Mouse (Mus musculus) frontal cortex, adult (tissue): ENCODE data around the gene Nrros.

Experiments used
- ATAC-seq: cut with Nextera tagmentation; 2 replicates; pipeline ENCODE4 v1.9.2; 2017; ENCODE audit warnings: mild to moderate bottlenecking, moderate library complexity, mixed read lengths; ENCODE audit not compliant: low TSS enrichment

Nrros gene

DNA sequence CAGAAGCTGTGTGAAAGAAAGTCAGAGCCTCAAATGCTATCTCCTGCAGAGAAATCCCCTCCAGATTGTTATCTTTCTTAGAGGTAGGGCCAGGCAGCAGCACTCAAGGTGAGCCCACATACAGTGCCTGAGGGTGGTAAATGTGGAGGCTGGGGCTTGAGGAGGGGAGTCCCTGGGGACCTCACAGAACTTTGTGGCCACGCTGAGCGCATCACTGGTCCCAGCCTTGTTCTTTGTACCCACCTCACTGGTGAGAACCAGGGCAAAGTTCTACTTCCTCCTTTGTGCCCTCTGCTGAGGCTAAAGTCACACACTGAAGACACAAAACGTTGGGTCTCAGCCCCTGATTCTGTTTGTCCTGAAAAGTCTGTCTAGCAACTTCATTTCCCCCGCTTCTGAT, 2.0 kb downstream of the Nrros start:
- no peak for ATAC-seq

- ATAC-seq = no peak
These were observed 4.6 kb downstream of the Nrros start for GRCm38 (mm10) chr16:32160742-32161323.

GRCm38 (mm10) chr16:32158966-32159365, 6.4 kb downstream of the Nrros start:
- ATAC-seq = no peak

DNA sequence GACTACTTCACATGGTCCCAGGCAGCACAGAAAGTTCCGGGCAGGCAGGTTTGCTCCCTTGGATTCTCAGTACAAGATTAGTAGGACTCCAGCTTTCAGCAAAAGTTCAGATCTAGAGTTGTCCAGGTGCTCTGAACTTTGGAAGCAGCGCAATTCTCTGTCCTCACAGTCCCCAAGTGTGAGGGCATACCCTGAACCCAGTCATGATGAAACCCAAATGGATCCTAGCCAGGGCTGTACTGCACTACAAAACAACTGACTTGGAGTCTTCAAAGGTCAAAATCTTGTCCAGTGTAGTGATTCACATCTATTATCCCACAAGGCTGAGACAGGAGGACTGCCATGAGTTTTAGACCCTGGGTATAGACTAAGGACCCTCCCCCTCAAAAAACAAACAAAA, 8.0 kb downstream of the Nrros start:
- no peak for ATAC-seq

DNA sequence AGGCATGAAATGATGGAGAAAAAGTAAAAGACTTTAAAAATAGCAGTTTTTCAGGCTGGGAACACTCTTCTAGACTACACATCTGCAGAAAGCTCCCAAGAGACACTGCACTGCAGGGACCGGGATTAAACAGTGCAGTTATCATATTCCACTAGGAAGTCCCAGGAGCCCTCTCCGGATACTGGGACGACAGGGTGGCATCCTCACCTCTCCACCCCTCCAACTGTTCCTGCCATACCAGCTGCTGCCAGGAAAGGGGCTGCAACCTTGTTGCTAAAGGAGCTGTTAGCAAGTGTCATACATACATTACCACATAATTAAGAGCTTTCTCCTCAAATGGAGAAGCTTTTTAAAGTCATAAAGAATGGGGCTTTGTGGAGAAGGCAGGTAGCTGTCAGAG, 8.7 kb downstream of the Nrros start:
- ATAC-seq = peak; percentile 18; the same call in 1 of the 2 replicates

GRCm38 (mm10) chr16:32154437-32154836, 11.0 kb downstream of the Nrros start:
- peak; percentile 85 for ATAC-seq

- ATAC-seq = peak; percentile 20; the same call in 1 of the 2 replicates
These were observed 11.4 kb downstream of the Nrros start for GRCm38 (mm10) chr16:32153976-32154375.

- ATAC-seq = no peak
These were observed 17.7 kb downstream of the Nrros start for GRCm38 (mm10) chr16:32147589-32148207.

DNA sequence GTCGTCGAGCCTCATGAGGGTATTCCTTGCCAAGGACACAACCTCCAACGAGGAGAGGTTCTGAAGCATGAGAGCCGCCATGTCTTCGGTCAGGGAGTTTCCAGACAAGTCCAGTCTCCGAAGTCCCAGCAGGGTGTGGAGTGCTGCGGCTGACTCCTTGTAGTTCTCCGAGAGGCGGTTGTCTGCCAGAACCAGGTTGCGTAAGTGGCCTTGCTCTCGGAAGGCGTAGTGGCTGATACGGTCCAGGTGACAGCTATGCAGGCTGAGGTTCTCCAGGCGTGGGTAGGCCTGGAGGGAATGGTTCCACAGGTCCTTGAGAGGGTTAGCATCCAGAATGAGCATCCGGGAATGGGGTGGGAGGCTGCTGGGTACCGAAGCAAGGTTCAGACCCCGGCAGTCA, 20.8 kb downstream of the Nrros start:
- no peak for ATAC-seq

DNA sequence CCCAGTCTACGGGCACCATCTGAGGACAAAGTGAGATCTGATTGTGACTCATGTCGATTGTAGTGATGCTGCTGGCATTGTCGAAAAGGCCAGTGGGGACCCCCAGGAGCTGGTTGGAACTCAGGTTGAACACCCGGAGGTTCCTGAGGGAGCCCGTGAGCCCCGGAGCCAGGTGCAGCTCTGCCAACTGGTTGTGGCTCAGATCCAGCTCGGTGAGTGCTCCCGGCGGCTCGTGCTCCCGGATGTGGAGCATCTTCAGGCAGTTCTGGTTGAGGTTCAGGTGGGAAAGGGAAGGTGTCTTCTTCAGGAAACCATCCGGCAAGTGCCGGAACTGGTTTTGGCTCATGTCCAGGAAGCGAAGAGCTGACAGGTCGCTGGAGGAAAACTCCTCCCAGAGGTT, 21.6 kb downstream of the Nrros start:
- ATAC-seq = no peak

DNA sequence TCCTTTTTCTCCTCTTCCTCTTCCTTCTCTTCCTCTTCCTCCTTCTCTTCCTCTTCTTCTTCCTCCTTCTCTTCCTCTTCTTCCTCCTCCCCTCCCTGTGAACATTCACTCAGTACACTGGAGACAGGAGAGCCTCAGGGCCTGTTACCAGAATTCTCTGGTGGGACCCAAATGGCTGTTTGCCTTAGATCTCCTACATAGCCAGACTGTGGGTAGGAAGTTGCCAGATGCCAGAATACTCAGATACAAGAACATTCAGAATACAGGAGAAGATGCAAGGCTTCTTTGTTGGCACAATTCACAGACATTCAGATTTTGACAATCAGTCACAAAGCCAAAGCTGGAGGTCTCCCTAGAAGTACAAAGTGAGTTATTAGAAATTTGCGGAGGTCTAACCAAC, 26.4 kb downstream of the Nrros start:
- ATAC-seq = peak; percentile 74; the same call in 1 of the 2 replicates

DNA sequence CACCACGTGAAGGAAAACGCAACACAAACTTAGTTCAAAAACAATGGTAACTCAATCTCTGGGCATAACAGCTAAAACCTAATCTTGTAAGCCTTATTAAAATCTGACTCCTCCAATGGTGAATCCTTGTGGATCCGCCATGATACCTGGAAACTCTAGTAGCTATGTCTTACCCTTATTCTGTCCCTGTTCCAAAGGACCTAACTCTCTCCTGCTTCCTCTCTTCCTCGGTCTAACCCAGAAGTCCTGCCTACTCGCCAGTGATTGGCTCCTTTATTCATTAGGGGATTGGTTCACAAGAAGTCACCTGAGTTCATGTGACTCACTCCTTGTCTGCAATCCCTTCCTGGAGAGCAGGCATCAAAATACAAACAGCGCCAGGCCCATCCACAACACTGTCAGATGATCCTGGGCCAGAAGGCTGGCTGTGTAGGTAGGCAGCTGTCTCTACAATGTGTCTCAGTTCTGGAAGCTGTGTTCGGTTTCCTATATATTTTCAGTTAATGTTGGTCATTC, 29.5 kb downstream of the Nrros start:
- no peak for ATAC-seq

DNA sequence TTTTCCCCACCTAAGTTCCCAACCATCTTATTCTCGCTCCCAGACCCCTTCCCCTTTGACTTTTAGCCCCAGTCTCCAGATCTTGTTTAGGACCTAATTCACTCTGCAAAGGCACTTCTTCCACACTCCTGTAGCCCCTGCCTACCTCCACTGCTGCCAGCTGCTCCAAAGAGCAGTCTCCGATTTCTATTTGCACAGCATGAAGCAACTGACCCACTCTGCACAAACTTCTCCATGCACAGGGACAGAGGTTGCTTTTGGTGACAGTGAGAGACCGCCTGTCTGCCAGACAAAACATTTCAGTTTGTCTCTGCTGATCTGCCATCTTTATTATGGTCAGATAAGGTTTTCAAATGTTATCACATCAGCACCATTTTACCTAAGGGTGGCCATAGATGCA, 32.2 kb downstream of the Nrros start:
- ATAC-seq = no peak

DNA sequence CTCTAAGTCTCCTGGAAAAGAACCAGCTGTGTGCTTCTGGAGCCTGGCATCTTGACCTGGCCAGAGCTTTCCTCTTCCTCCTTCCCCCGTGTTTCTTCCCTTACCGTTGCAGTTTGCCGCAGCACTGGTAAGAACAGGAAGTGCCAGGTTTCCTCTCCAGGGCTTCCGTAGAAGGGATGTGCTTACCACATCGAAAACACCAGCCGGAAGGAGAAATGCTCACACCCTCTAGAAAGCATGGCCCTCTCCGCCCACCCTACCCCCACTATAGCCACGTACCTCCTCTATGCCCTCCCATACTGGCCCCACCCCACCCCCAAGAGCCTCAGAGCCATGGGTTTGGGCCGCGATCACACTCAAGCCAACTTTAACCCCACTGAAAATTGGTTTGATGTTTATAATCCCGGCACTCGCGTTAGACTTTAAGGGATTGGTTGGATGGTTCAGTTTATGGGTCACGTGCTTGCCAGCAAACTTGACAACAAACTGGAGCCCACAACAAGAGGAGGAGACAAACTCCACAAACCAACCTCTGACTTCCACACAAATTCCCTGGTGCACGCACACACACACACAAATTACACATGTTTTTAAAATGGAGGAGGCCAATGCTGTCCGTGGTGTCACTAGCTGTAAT, 35.1 kb downstream of the Nrros start:
- ATAC-seq = no peak

- ATAC-seq = no peak
These were observed 35.8 kb downstream of the Nrros start for GRCm38 (mm10) chr16:32129449-32130189.

DNA sequence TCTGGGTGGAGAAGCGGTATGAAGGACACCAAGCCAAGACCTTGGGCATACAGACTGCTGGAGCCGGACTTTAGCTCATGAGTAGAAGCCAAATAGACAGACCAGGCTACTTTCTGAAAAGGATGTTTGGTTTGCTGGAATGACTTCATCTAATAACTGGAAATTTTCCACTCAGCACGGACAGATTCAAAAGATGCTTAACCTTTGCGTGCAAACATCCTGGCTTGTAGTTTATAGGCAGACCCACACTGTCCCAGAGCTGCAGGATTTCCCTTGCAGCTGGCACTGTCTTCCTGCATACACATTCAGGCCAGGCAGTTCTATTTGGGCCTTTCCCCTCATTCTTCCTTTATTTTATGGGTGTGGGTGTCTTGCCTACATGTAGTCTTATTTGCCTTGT, 38.3 kb downstream of the Nrros start:
- ATAC-seq = no peak

DNA sequence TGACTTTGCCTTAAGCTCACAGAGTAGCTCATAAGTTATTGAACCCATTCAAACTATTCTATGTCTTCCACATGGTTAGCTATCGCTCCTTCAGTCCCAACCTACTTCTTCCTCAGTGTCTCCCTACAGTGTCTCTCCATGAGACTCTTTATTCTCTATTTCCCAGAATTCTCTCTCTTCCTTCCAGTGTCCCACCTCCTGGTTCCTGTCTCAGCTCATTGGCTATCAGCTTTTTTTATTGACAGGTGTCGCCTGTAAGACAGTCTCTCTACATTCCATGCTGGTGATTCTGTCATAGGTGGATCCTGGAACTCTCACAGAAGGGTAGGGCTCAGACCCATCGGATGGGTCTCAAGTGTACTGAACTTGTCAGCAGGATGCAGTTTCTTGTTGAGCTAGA, 40.0 kb downstream of the Nrros start:
- no peak for ATAC-seq

GRCm38 (mm10) chr16:32124444-32125335, 40.7 kb downstream of the Nrros start:
- ATAC-seq = no peak

DNA sequence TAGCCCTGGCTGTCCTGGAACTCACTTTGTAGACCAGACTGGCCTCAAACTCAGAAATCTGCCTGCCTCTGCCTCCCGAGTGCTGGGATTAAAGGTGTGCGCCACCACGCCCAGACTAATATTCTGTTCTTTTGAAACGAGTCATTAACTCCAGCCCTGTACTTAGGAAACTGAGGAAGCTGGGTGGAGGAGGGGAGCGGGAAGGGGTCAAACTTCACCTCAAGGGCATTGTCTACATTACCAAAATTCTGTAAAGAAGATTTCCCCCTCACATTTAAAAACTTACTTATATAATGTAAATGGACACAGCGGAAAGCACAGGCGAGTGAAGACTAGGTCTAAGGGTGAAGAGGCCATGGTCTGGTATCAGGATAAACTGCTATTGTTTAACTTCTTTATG, 41.4 kb downstream of the Nrros start:
- no peak for ATAC-seq

DNA sequence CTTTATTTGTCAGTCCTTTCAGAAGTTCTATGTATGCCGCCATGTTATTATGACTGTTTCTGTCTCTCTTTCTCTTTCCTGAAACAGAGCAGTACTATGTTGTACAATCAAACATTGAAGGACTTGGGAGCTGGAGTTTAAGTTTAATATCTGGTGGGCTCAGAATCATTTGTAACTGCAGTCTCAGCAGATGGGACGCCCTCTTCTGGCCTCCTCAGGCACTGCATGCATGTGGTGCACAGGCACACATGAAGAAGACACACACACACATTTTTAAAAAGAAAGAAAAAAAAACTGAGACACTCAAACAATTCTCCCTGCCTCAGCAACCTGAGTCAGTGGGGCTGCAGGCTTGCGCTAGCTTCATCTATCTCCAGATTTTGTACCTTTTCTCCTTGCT, 44.9 kb downstream of the Nrros start:
- ATAC-seq = no peak

DNA sequence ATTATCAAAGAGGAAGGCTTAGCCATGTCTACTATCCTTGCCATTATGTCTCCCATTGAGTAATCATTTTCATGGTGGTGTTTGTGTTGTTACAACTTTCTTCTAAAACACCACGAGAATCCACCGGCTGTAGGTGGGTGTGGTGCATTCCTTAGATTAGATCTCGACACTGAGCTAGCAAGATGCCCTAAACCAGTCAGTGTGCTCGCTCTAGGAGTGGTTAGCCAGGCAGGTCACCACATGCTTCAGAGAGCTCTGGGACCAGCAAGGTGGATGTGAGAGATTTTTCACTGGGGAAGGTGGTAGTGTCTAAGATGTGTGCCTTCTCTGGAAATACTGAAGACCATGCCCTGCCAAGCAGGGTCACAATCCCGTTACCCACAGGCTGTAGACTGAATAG, 49.2 kb downstream of the Nrros start:
- no peak for ATAC-seq

DNA sequence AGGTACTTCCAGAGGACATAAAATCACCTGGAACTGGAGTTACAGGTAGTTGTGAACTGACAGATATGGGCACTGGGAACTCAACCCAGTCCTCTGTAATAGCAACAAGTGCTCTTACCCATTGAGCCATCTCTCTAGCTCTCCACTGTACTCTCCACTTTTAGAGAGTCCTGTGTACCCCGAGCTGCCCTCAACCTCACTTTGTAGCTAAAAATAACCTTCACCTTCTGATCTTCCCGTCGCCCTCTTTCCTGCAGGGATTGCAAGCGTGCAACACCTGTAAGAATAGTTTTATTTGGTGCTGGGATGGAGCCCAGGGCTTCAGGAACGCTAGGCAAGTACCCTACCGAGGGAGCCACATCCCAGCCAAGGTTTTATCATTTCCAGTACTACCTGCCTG, 49.6 kb downstream of the Nrros start:
- ATAC-seq = no peak
